Comparison of ENCODE assay signal across 8 mouse cellular contexts in the genomic region with DNA sequence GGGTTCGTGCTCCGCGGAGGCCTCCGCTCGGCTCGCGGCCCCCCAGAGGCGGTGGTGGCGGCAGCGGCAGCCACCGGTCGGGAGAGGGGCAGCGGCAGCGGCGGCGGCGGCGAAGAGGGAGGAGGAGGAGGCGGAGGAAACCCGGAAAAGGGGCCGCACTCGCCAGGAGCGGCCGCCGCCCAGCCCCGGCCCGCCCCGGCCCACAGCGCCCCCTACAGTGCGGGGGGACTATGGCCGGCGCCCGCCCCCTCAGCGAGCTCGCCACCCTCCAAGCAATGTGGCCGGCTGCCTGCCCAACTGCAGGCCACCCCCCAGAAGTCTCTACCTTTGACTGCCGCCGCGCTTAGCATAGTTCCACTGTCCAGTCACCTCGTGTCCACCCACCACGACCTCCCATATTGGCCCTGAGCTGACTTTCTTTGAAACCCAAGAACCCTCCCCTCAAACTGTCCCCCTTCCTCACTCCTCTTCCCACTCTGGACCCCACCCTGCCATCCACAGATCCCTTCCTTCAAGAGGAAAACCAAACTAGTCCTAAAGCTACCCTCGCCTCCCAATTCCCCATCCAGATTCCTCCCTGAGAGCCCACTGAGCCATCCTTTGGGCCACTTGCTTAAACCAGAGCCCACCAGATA. TPM values are rescaled to one million over a fixed set of nuclear protein-coding genes. Genes with fewer than 3 reads are reported as not detected.
DNase-seq lines count a peak whose midpoint lies in the region; ATAC-seq lines count a peak whose summit lies in the region.

No protein-coding gene starts in this region.

- peak overlapping the region; percentile 89 for H3K9ac ChIP-seq in hindbrain, embryonic 15.5 days

- H3K4me3 ChIP-seq in hindbrain, embryonic 15.5 days = peak overlapping the region; percentile 90
- H3K4me3 ChIP-seq in macrophage (ENCODE audit: inconsistent target) = peak overlapping the region; percentile 14; the same call in 1 of the 2 replicates

- peak; percentile 91 for ATAC-seq in hindbrain, embryonic 15.5 days (ENCODE audit: low FRiP score, low read depth)

- peak; percentile 84 for DNase-seq in T-cell, adult 2 months (ENCODE audit: low spot score)
- DNase-seq in cerebellum, postnatal 25 days = peak; percentile 90 to 95
- peak; percentile 74 to 81 for DNase-seq in frontal cortex, postnatal 36 days (ENCODE audit: low spot score in 2 of 2)
- peak; percentile 86 to 87 for DNase-seq in left cerebral cortex, adult 18-20 months (ENCODE audit: low spot score in 2 of 2)
- peak; percentile 75 for DNase-seq in retina, postnatal 7 days (ENCODE audit: low read depth, low spot score)
- peak; percentile 88 for DNase-seq in urinary bladder, adult 2 months (ENCODE audit: low spot score)

- H3K27me3 ChIP-seq in hindbrain, embryonic 15.5 days = no peaks in the 10 kb centered on the region

- peaks cover 42% of the 10 kb centered on the region for H3K79me2 ChIP-seq in macrophage (ENCODE audit: inconsistent target)

- no peaks in the 10 kb centered on the region for H3K9me3 ChIP-seq in hindbrain, embryonic 15.5 days

- H3K4me1 ChIP-seq in hindbrain, embryonic 15.5 days (replicated peaks) = peaks cover 23% of the 10 kb centered on the region

- 3% methylated on average over 21 of the region's 42 CpGs for WGBS in hindbrain, embryonic 15.5 days
- 4% methylated on average over 32 of the region's 42 CpGs for WGBS in macrophage (ENCODE audit: missing documents)

- peak overlapping the region; percentile 96 for H3K4me2 ChIP-seq in hindbrain, embryonic 15.5 days

- H3K27ac ChIP-seq in hindbrain, embryonic 15.5 days (replicated peaks) = peak overlapping the region; percentile 70
- H3K27ac ChIP-seq in macrophage = no peak overlapping the region

- peaks cover 26% of the 10 kb centered on the region for H3K36me3 ChIP-seq in hindbrain, embryonic 15.5 days
- peaks cover 17% of the 10 kb centered on the region for H3K36me3 ChIP-seq in macrophage (ENCODE audit: inconsistent target)

RNA-seq across cellular contexts. Expression of gene Csnk2a2, which starts 1.0 kb away (rescaled TPM):
- polyA plus RNA-seq in hindbrain, embryonic 15.5 days (2015; fragmentation: Nextera tagmentation; extraction: Ambion mirVana) = 7.5 and 13.0 TPM in 2 replicates
- 10 to 100 TPM; 81.8 to 92.0 TPM for total RNA-seq in left cerebral cortex, adult 18-20 months (2021)
- total RNA-seq in macrophage (2018; cell fraction: chromatin; rRNA removed) = 100 to 1,000 TPM in 23 of 26 experiments, 10 to 100 TPM in 3; 70.2 to 273 (median 123) TPM
- total RNA-seq in macrophage (2018; cell fraction: cytosol; rRNA removed) = 10 to 100 TPM; 50.0 to 74.1 (median 61.8) TPM
- 100 to 1,000 TPM in 3 of 26 experiments, 10 to 100 TPM in 23; 53.6 to 216 (median 78.8) TPM for total RNA-seq in macrophage (2018; cell fraction: nucleus; rRNA removed)
- 44.4 to 79.0 TPM (median 67.8 TPM) in 3 replicates for polyA plus RNA-seq in macrophage (2018)
- polyA plus RNA-seq in urinary bladder, adult 2 months (2012; rRNA removed) = 38.6 and 44.3 TPM in 2 replicates

RNA-seq across cellular contexts. Expression of gene Ccdc113, which starts 45.1 kb away (rescaled TPM):
- polyA plus RNA-seq in hindbrain, embryonic 15.5 days (2015; fragmentation: Nextera tagmentation; extraction: Ambion mirVana) = 1.7 and 2.2 TPM in 2 replicates
- 1 to 10 TPM; 3.3 to 3.4 TPM for total RNA-seq in left cerebral cortex, adult 18-20 months (2021)
- total RNA-seq in macrophage (2018; cell fraction: chromatin; rRNA removed) = not detected
- not detected for total RNA-seq in macrophage (2018; cell fraction: cytosol; rRNA removed)
- not detected for total RNA-seq in macrophage (2018; cell fraction: nucleus; rRNA removed)
- polyA plus RNA-seq in macrophage (2018) = not detected in 3 replicates
- polyA plus RNA-seq in urinary bladder, adult 2 months (2012; rRNA removed) = 0.96 and 1.2 TPM in 2 replicates

RNA-seq across cellular contexts. Expression of gene Cfap20, which starts 54.1 kb away (rescaled TPM):
- 120 and 122 TPM in 2 replicates for polyA plus RNA-seq in hindbrain, embryonic 15.5 days (2015; fragmentation: Nextera tagmentation; extraction: Ambion mirVana)
- 10 to 100 TPM; 58.8 to 60.7 TPM for total RNA-seq in left cerebral cortex, adult 18-20 months (2021)
- total RNA-seq in macrophage (2018; cell fraction: chromatin; rRNA removed) = 10 to 100 TPM in 25 of 26 experiments, 1 to 10 TPM in 1; 6.2 to 49.1 (median 24.3) TPM
- total RNA-seq in macrophage (2018; cell fraction: cytosol; rRNA removed) = 10 to 100 TPM in 25 of 26 experiments, 1 to 10 TPM in 1; 9.8 to 22.8 (median 19.5) TPM
- total RNA-seq in macrophage (2018; cell fraction: nucleus; rRNA removed) = 10 to 100 TPM; 11.8 to 57.4 (median 27.4) TPM
- polyA plus RNA-seq in macrophage (2018) = 26.4 to 40.0 TPM (median 28.0 TPM) in 3 replicates
- polyA plus RNA-seq in urinary bladder, adult 2 months (2012; rRNA removed) = 62.3 and 86.8 TPM in 2 replicates
